Mouse (Mus musculus) megakaryocyte-erythroid progenitor cell, adult 5 weeks (primary cell): ENCODE results near the gene Gm266. TPM values are rescaled to one million over a fixed set of nuclear protein-coding genes. Genes with fewer than 3 reads are reported as not detected.

Source experiments
- polyA plus RNA-seq: library from polyadenylated mRNA; stranded (reverse); fragments of >175 nt; gene quantifications from 2 replicates; pipeline ENCODE4 v1.2.3, GENCODE M21; 2012

Gm266 gene
- polyA plus RNA-seq, result not detected in 2 replicates

GRCm38 (mm10) chr12:111485652-111486306 lies at the start of gene Gm266:
TSS of gene Gm266 (minus strand) at chr12:111485823.

DNA sequence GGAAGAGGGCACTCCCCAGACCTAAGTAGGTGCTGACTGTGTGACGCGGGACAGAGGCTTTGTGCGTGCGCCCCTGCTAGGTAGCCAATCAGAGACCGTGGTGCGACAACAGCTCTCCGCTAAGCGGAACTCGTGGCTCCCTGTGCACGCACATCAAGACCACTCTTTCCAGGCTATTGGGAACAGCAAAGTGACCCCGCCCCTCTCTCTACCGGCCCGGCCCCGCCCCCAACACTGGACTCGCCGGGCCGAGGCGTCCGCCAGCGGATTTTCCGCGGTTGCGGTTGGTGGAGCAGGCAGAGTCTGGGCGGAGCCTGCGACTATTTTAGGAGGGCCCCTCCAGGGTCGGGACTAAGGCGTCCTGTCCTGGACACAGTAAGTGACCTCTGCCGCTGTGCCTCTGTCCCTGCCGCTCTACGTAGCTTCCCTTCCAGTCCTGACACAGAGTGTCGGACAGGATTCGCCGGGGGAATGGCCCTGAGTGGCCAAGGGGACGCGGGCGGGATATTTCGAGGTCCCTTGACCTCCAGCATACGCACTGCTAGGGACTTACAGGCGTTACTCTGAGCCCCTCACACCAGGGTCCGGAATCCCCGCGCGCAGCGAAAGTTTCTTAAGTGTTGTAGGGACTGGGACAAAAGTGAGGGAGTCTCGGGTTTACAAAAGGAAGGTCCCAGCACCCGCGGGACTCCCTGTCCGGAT lies 43.2 kb downstream of the Gm266 start, which contains the start of gene Tnfaip2:
Gene Tnfaip2, plus strand, starts transcription at position 161 of the 702 bp plus-strand sequence.

Other genes starting within 250 kb of the Gm266 start
- gene Amn, start 214.7 kb downstream of the Gm266 start, polyA plus RNA-seq, result 0.61 and 0.62 TPM in 2 replicates
- gene Cdc42bpb, start 108.1 kb downstream of the Gm266 start, polyA plus RNA-seq, result 13.1 and 16.5 TPM in 2 replicates
- gene Lbhd2, start 79.0 kb downstream of the Gm266 start, polyA plus RNA-seq, result not detected in 2 replicates
- gene Exoc3l4, start 68.8 kb downstream of the Gm266 start, polyA plus RNA-seq, result 0.93 and 1.2 TPM in 2 replicates
- 41.2 and 71.1 TPM in 2 replicates for gene Tnfaip2, start 43.4 kb downstream of the Gm266 start, polyA plus RNA-seq
- 207 and 340 TPM in 2 replicates for gene Eif5, start 52.2 kb upstream of the Gm266 start, polyA plus RNA-seq
- gene Mark3, start 88.7 kb upstream of the Gm266 start, polyA plus RNA-seq, result 10.0 and 11.7 TPM in 2 replicates
- gene Ckb, start 186.5 kb upstream of the Gm266 start, polyA plus RNA-seq, result 17.5 and 20.4 TPM in 2 replicates
- gene Trmt61a, start 192.3 kb upstream of the Gm266 start, polyA plus RNA-seq, result 26.9 and 31.8 TPM in 2 replicates
- gene Bag5, start 227.4 kb upstream of the Gm266 start, polyA plus RNA-seq, result 21.0 and 22.8 TPM in 2 replicates
- gene Apopt1, start 227.4 kb upstream of the Gm266 start, polyA plus RNA-seq, result 170 and 178 TPM in 2 replicates